Mouse (Mus musculus) A20 (cell line): ENCODE data around the gene Cdh23.

ENCODE experiments used
- DNase-seq: peaks from one replicate; pipeline ENCODE4 v3.0.0-alpha.2; 2011; ENCODE audit warnings: low read depth, low spot score

The Cdh23 gene

GRCm38 (mm10) chr10:60262386-60262785 lies 433.9 kb downstream of the Cdh23 start:
- DNase-seq: peak; percentile 66

DNA sequence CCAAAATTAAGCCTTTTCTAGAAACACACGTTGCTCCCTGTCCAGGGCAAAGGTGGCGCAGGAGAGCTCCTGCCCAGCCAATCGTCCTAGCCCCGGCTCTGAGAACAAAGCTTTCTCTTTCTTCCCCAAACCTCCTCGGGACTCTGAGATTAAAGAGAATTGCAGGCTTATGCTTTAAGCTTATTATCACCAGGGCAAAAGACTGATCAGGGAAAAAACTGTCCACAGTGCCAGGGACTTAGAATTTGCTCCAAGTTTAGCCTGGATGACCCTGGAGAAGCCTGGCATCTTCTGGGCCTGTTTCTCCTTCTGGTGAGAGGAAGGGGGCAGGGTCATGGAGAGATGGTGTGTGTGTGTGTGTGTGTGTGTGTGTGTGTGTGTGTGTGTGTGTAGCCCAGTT lies 434.8 kb downstream of the Cdh23 start:
- no peak for DNase-seq

GRCm38 (mm10) chr10:60260557-60261294 lies 435.6 kb downstream of the Cdh23 start:
- DNase-seq: peak; percentile 86

- DNase-seq: no peak
Observed at GRCm38 (mm10) chr10:60257261-60257825, 438.9 kb downstream of the Cdh23 start.

GRCm38 (mm10) chr10:60256088-60256487 lies 440.2 kb downstream of the Cdh23 start:
- no peak for DNase-seq
